Mouse (Mus musculus) thymus, adult 2 months (tissue): Measurements from ENCODE around the gene Tyw1.

Experiments
- CTCF ChIP-seq: fragments of 200-500 bp; IDR thresholded peaks from 2 replicates; pipeline ENCODE4 v1.5.1; 2012; ENCODE audit warnings: mild to moderate bottlenecking, control low read depth, low read length, moderate library complexity, borderline replicate concordance; ENCODE audit not compliant: control insufficient read depth, poor library complexity, insufficient read depth; ENCODE audit errors: extremely low read depth
- POLR2A ChIP-seq: fragments of 200-500 bp; IDR thresholded peaks from 2 replicates; pipeline ENCODE4 v1.6.1; 2012; ENCODE audit warnings: mild to moderate bottlenecking, low read length, control low read depth, moderate library complexity; ENCODE audit not compliant: control insufficient read depth, poor library complexity, insufficient read depth; ENCODE audit errors: extremely low read depth

- TF ChIP-seq CTCF = no peak
- no peak for TF ChIP-seq POLR2A
Measured at GRCm38 (mm10) chr5:130267316-130267715, 11.9 kb downstream of the Tyw1 start.
